Mouse (Mus musculus): ENCODE data around the gene BC107364. TPM values are rescaled to one million over a fixed set of nuclear protein-coding genes. Genes with fewer than 3 reads are reported as not detected.
"Not testable (repeated sequence)": the region's sequence is repeated elsewhere in the genome, so short reads cannot be mapped to it uniquely, and the experiment has no call there.

Gene BC107364
- polyA plus RNA-seq, 1 experiment from 2014 or later: not detected

GRCm38 (mm10) chr3:96481856-96482255 lies 29.8 kb upstream of the BC107364 start:
- Histone ChIP-seq H3K4me1 (replicated peaks) (peaks cover 10% of the 10 kb centered on the region), H3K27me3 (ENCODE audit: insufficient read depth, poor library complexity, severe bottlenecking) (peaks cover 51% of the 10 kb centered on the region), H3K9me3 (no peaks in the 10 kb centered on the region), H3K4me3 (no peak overlapping the region), H3K36me3 (no peaks in the 10 kb centered on the region), H3K27ac (no peak overlapping the region)
- WGBS: 92% methylated on average over 3 of the region's 3 CpGs
- no peak for DNase-seq (ENCODE audit: low spot score)

GRCm38 (mm10) chr3:96480684-96481270 lies 28.7 kb upstream of the BC107364 start:
- Histone ChIP-seq H3K4me3 (no peak overlapping the region), H3K27ac (no peak overlapping the region), H3K4me1 (replicated peaks) (peaks cover 10% of the 10 kb centered on the region), H3K9me3 (no peaks in the 10 kb centered on the region), H3K27me3 (ENCODE audit: insufficient read depth, poor library complexity, severe bottlenecking) (peaks cover 61% of the 10 kb centered on the region), H3K36me3 (no peaks in the 10 kb centered on the region)
- DNase-seq (ENCODE audit: low spot score): no peak
- WGBS: 88% methylated on average over 4 of the region's 4 CpGs

- H3K9me3 ChIP-seq: no peaks in the 10 kb centered on the region
- H3K27me3 ChIP-seq (ENCODE audit: insufficient read depth, poor library complexity, severe bottlenecking): peaks cover 64% of the 10 kb centered on the region
- H3K4me3 ChIP-seq: no peak overlapping the region
- H3K36me3 ChIP-seq: no peaks in the 10 kb centered on the region
- no peak overlapping the region for H3K27ac ChIP-seq
- WGBS: 28% methylated on average over 3 of the region's 3 CpGs
- DNase-seq (ENCODE audit: low spot score): no peak
- peaks cover 11% of the 10 kb centered on the region for H3K4me1 ChIP-seq (replicated peaks)
These were observed 27.1 kb upstream of the BC107364 start for GRCm38 (mm10) chr3:96479249-96479648.

GRCm38 (mm10) chr3:96477558-96477957 lies 25.5 kb upstream of the BC107364 start:
- Histone ChIP-seq H3K4me3 (no peak overlapping the region), H3K9me3 (no peaks in the 10 kb centered on the region), H3K36me3 (no peaks in the 10 kb centered on the region), H3K4me1 (replicated peaks) (peaks cover 11% of the 10 kb centered on the region), H3K27ac (no peak overlapping the region), H3K27me3 (ENCODE audit: insufficient read depth, poor library complexity, severe bottlenecking) (peaks cover 75% of the 10 kb centered on the region)
- WGBS: 72% methylated on average over 6 of the region's 6 CpGs
- DNase-seq (ENCODE audit: low spot score): no peak

GRCm38 (mm10) chr3:96477084-96477483 lies 25.0 kb upstream of the BC107364 start:
- Histone ChIP-seq H3K4me3 (no peak overlapping the region), H3K36me3 (no peaks in the 10 kb centered on the region), H3K27me3 (ENCODE audit: insufficient read depth, poor library complexity, severe bottlenecking) (peaks cover 79% of the 10 kb centered on the region), H3K9me3 (no peaks in the 10 kb centered on the region), H3K27ac (no peak overlapping the region), H3K4me1 (replicated peaks) (peaks cover 11% of the 10 kb centered on the region)
- WGBS: 55% methylated on average over 3 of the region's 3 CpGs
- DNase-seq (ENCODE audit: low spot score): no peak

- Histone ChIP-seq H3K36me3 (no peaks in the 10 kb centered on the region), H3K4me1 (replicated peaks) (peaks cover 11% of the 10 kb centered on the region), H3K27ac (0 out of 2 replicates have a peak overlapping the region, but pooled peaks have one; percentile 18), H3K9me3 (no peaks in the 10 kb centered on the region), H3K4me3 (peak overlapping the region; percentile 59), H3K27me3 (ENCODE audit: insufficient read depth, poor library complexity, severe bottlenecking) (peaks cover 77% of the 10 kb centered on the region)
- peak; percentile 46 for DNase-seq (ENCODE audit: low spot score)
- WGBS: 1% methylated on average over 44 of the region's 44 CpGs
These were observed 23.0 kb upstream of the BC107364 start for GRCm38 (mm10) chr3:96474909-96475655.

GRCm38 (mm10) chr3:96473556-96473955 lies 21.4 kb upstream of the BC107364 start:
- 67% methylated on average over 3 of the region's 3 CpGs for WGBS
- H3K27ac ChIP-seq; H3K4me3 ChIP-seq; H3K36me3 ChIP-seq; H3K9me3 ChIP-seq; DNase-seq (ENCODE audit: low spot score): not testable (repeated sequence)
- peaks cover 11% of the 10 kb centered on the region for H3K4me1 ChIP-seq (replicated peaks)
- H3K27me3 ChIP-seq (ENCODE audit: insufficient read depth, poor library complexity, severe bottlenecking): peaks cover 84% of the 10 kb centered on the region

GRCm38 (mm10) chr3:96472066-96472465 lies 20.0 kb upstream of the BC107364 start:
- H3K27me3 ChIP-seq (ENCODE audit: insufficient read depth, poor library complexity, severe bottlenecking): peaks cover 73% of the 10 kb centered on the region
- no peak for DNase-seq (ENCODE audit: low spot score)
- no peaks in the 10 kb centered on the region for H3K9me3 ChIP-seq
- peaks cover 11% of the 10 kb centered on the region for H3K4me1 ChIP-seq (replicated peaks)
- no peak overlapping the region for H3K27ac ChIP-seq
- no peak overlapping the region for H3K4me3 ChIP-seq
- H3K36me3 ChIP-seq: no peaks in the 10 kb centered on the region
- 92% methylated on average over 5 of the region's 5 CpGs for WGBS

GRCm38 (mm10) chr3:96469626-96470025 lies 17.5 kb upstream of the BC107364 start:
- peaks cover 66% of the 10 kb centered on the region for H3K27me3 ChIP-seq (ENCODE audit: insufficient read depth, poor library complexity, severe bottlenecking)

GRCm38 (mm10) chr3:96468335-96468734 lies 16.2 kb upstream of the BC107364 start:
- WGBS: 81% methylated on average over 3 of the region's 3 CpGs
- not testable (repeated sequence) for H3K4me3 ChIP-seq; DNase-seq (ENCODE audit: low spot score); H3K36me3 ChIP-seq; H3K9me3 ChIP-seq; H3K27ac ChIP-seq
- H3K4me1 ChIP-seq (replicated peaks): peaks cover 10% of the 10 kb centered on the region
- H3K27me3 ChIP-seq (ENCODE audit: insufficient read depth, poor library complexity, severe bottlenecking): peaks cover 54% of the 10 kb centered on the region

More at GRCm38 (mm10) chr3:96469626-96470025, 17.5 kb upstream of the BC107364 start:
- peaks cover 5% of the 10 kb centered on the region for H3K4me1 ChIP-seq (replicated peaks)
- H3K4me3 ChIP-seq: no peak overlapping the region
- H3K9me3 ChIP-seq: no peaks in the 10 kb centered on the region
- H3K36me3 ChIP-seq: no peaks in the 10 kb centered on the region
- WGBS: 77% methylated on average over 3 of the region's 3 CpGs
- H3K27ac ChIP-seq: no peak overlapping the region
- DNase-seq (ENCODE audit: low spot score): no peak

GRCm38 (mm10) chr3:96467641-96468040 lies 15.5 kb upstream of the BC107364 start:
- Histone ChIP-seq H3K4me3 (no peak overlapping the region), H3K9me3 (no peaks in the 10 kb centered on the region), H3K27me3 (ENCODE audit: insufficient read depth, poor library complexity, severe bottlenecking) (peaks cover 47% of the 10 kb centered on the region), H3K27ac (no peak overlapping the region), H3K36me3 (no peaks in the 10 kb centered on the region), H3K4me1 (replicated peaks) (peaks cover 10% of the 10 kb centered on the region)
- DNase-seq (ENCODE audit: low spot score): no peak
- 93% methylated on average over 8 of the region's 8 CpGs for WGBS

- H3K4me1 ChIP-seq (replicated peaks): peaks cover 10% of the 10 kb centered on the region
- H3K9me3 ChIP-seq: no peaks in the 10 kb centered on the region
- peak; percentile 83 for DNase-seq (ENCODE audit: low spot score)
- H3K27me3 ChIP-seq (ENCODE audit: insufficient read depth, poor library complexity, severe bottlenecking): peaks cover 22% of the 10 kb centered on the region
- no peaks in the 10 kb centered on the region for H3K36me3 ChIP-seq
- H3K27ac ChIP-seq: peak overlapping the region; percentile 53; the same call in 1 of the 2 replicates
- under 1% methylated on average over 25 of the region's 25 CpGs for WGBS
- peak overlapping the region; percentile 44 for H3K4me3 ChIP-seq
These were observed 11.8 kb upstream of the BC107364 start for GRCm38 (mm10) chr3:96463891-96464290.

- not testable (repeated sequence) for H3K4me1 ChIP-seq (replicated peaks)
These were observed 8.4 kb upstream of the BC107364 start for GRCm38 (mm10) chr3:96460568-96460870.

More at GRCm38 (mm10) chr3:96460568-96460870, 8.4 kb upstream of the BC107364 start:
- H3K27me3 ChIP-seq (ENCODE audit: insufficient read depth, poor library complexity, severe bottlenecking): peaks cover 14% of the 10 kb centered on the region
- WGBS: no CpG with 5 or more reads among the region's 19 CpGs
- not testable (repeated sequence) for H3K4me3 ChIP-seq; H3K27ac ChIP-seq; H3K36me3 ChIP-seq; DNase-seq (ENCODE audit: low spot score); H3K9me3 ChIP-seq

Data from hindbrain, embryonic 10.5 days (tissue).